Mouse (Mus musculus) midbrain, embryonic 11.5 days (tissue): ENCODE measurements around the gene Pold4. TPM values are rescaled to one million over a fixed set of nuclear protein-coding genes. Genes with fewer than 3 reads are reported as not detected.

ENCODE experiments used
- ATAC-seq: fragments of 200-750 bp; cut with Nextera tagmentation; 2 replicates; pipeline ENCODE4 v1.8.0; 2017; ENCODE audit warnings: moderate TSS enrichment, moderate library complexity; ENCODE audit not compliant: low FRiP score
- DNase-seq: peaks from one replicate; pipeline ENCODE4 v3.0.0; 2015; ENCODE audit warnings: low spot score; ENCODE audit errors: missing footprints
- H3K27ac ChIP-seq: fragments of 300-500 bp; sonication (generic); 2 replicates; pipeline ENCODE4 v1.5.1; 2014; ENCODE audit warnings: low read depth, low read length
- H3K27me3 ChIP-seq: fragments of 300-500 bp; sonication (generic); 2 replicates; pipeline ENCODE4 v1.6.1; 2014; ENCODE audit warnings: mild to moderate bottlenecking, low read length, moderate library complexity, mixed read lengths; ENCODE audit not compliant: control insufficient read depth, insufficient read depth
- H3K36me3 ChIP-seq: fragments of 300-500 bp; sonication (generic); 2 replicates; pipeline ENCODE4 v1.6.1; 2014; ENCODE audit warnings: mild to moderate bottlenecking, low read length, moderate library complexity, mixed read lengths; ENCODE audit not compliant: control insufficient read depth, insufficient read depth
- H3K4me1 ChIP-seq: fragments of 300-500 bp; sonication (generic); 2 replicates; pipeline ENCODE4 v1.6.1; 2014; ENCODE audit warnings: low read length; ENCODE audit not compliant: control insufficient read depth, insufficient read depth
- H3K4me2 ChIP-seq: fragments of 300-500 bp; sonication (generic); 2 replicates; pipeline ENCODE4 v1.6.1; 2014; ENCODE audit warnings: mild to moderate bottlenecking, moderate library complexity
- H3K4me3 ChIP-seq: fragments of 300-500 bp; sonication (generic); 2 replicates; pipeline ENCODE4 v1.5.1; 2014; ENCODE audit warnings: low read depth, low read length
- H3K9ac ChIP-seq: fragments of 300-500 bp; sonication (generic); 2 replicates; pipeline ENCODE4 v1.6.1; 2014; ENCODE audit warnings: low read length
- H3K9me3 ChIP-seq: fragments of 300-500 bp; sonication (generic); 2 replicates; pipeline ENCODE4 v1.6.1; 2016; ENCODE audit warnings: low read length; ENCODE audit not compliant: control insufficient read depth
- WGBS: fragments of 180-500 bp; shearing (Covaris S2); extraction: QIAGEN DNeasy Blood & Tissue Kit; methylation state at CpG from one replicate; pipeline ENCODE4 v1.1.7; 2014; 5-methylcytosine and 5-hydroxymethylcytosine counted together
- polyA plus RNA-seq: library from polyadenylated mRNA; unstranded; fragments of >200 nt; fragmentation: Nextera tagmentation; extraction: Ambion mirVana; gene quantifications from 2 replicates; pipeline ENCODE4 v1.2.1, GENCODE M21; 2014

Gene Pold4
- polyA plus RNA-seq, 1 experiment from 2014 or later, result 12.6 TPM

GRCm38 (mm10) chr19:4255583-4256162 is 24.0 kb downstream of the Pold4 start:
- Histone ChIP-seq H3K4me2 (no peak overlapping the region), H3K9ac (no peak overlapping the region), H3K27ac (no peak overlapping the region), H3K4me1 (no peaks in the 10 kb centered on the region), H3K9me3 (no peaks in the 10 kb centered on the region), H3K36me3 (no peaks in the 10 kb centered on the region), H3K4me3 (no peak overlapping the region), H3K27me3 (no peaks in the 10 kb centered on the region)
- ATAC-seq, result no peak
- 71% methylated on average over 11 of the region's 11 CpGs for WGBS
- no peak for DNase-seq

- Histone ChIP-seq H3K4me2 (peak overlapping the region; percentile 71), H3K27me3 (no peaks in the 10 kb centered on the region), H3K36me3 (no peaks in the 10 kb centered on the region), H3K9me3 (no peaks in the 10 kb centered on the region), H3K4me3 (peak overlapping the region; percentile 59), H3K27ac (no peak overlapping the region), H3K9ac (peak overlapping the region; percentile 57), H3K4me1 (no peaks in the 10 kb centered on the region)
- WGBS, result 1% methylated on average over 41 of the region's 41 CpGs
- DNase-seq (peak; percentile 100), ATAC-seq (peak; percentile 94)
Observed at GRCm38 (mm10) chr19:4257216-4257896, 25.7 kb downstream of the Pold4 start.

GRCm38 (mm10) chr19:4257897-4258252 is 26.2 kb downstream of the Pold4 start:
- 17% methylated on average over 12 of the region's 12 CpGs for WGBS
- Histone ChIP-seq H3K4me1 (no peaks in the 10 kb centered on the region), H3K4me2 (peak overlapping the region; percentile 71), H3K9me3 (no peaks in the 10 kb centered on the region), H3K4me3 (peak overlapping the region; percentile 59), H3K27me3 (no peaks in the 10 kb centered on the region), H3K9ac (peak overlapping the region; percentile 57; the same call in 1 of the 2 replicates), H3K27ac (no peak overlapping the region), H3K36me3 (no peaks in the 10 kb centered on the region)
- ATAC-seq, result no peak
- no peak for DNase-seq

GRCm38 (mm10) chr19:4261038-4261698 is 29.5 kb downstream of the Pold4 start:
- Histone ChIP-seq H3K4me3 (no peak overlapping the region), H3K4me1 (no peaks in the 10 kb centered on the region), H3K27ac (no peak overlapping the region), H3K9me3 (no peaks in the 10 kb centered on the region), H3K27me3 (no peaks in the 10 kb centered on the region), H3K9ac (no peak overlapping the region), H3K4me2 (no peak overlapping the region), H3K36me3 (no peaks in the 10 kb centered on the region)
- ATAC-seq (no peak), DNase-seq (no peak)
- 62% methylated on average over 8 of the region's 8 CpGs for WGBS

GRCm38 (mm10) chr19:4262756-4263155 is 31.1 kb downstream of the Pold4 start:
- DNase-seq (no peak), ATAC-seq (no peak)
- H3K4me2 ChIP-seq, result no peak overlapping the region
- no peaks in the 10 kb centered on the region for H3K36me3 ChIP-seq
- WGBS, result 79% methylated on average over 6 of the region's 6 CpGs
- no peak overlapping the region for H3K9ac ChIP-seq
- H3K27ac ChIP-seq, result no peak overlapping the region
- H3K27me3 ChIP-seq, result peaks cover 2% of the 10 kb centered on the region; the same call in 1 of the 2 replicates
- H3K4me1 ChIP-seq, result no peaks in the 10 kb centered on the region
- H3K4me3 ChIP-seq, result no peak overlapping the region
- no peaks in the 10 kb centered on the region for H3K9me3 ChIP-seq

GRCm38 (mm10) chr19:4263702-4264101 is 32.0 kb downstream of the Pold4 start:
- no peaks in the 10 kb centered on the region for H3K4me1 ChIP-seq
- H3K27me3 ChIP-seq, result peaks cover 9% of the 10 kb centered on the region; the same call in 1 of the 2 replicates
- no peaks in the 10 kb centered on the region for H3K9me3 ChIP-seq
- DNase-seq, result no peak
- no peak overlapping the region for H3K4me3 ChIP-seq
- 73% methylated on average over 14 of the region's 14 CpGs for WGBS
- no peak overlapping the region for H3K27ac ChIP-seq
- no peak overlapping the region for H3K9ac ChIP-seq
- no peak for ATAC-seq
- no peaks in the 10 kb centered on the region for H3K36me3 ChIP-seq
- no peak overlapping the region for H3K4me2 ChIP-seq

- no peaks in the 10 kb centered on the region for H3K9me3 ChIP-seq
- ATAC-seq, result no peak
- WGBS, result 88% methylated on average over 6 of the region's 6 CpGs
- DNase-seq, result no peak
- no peak overlapping the region for H3K4me3 ChIP-seq
- H3K9ac ChIP-seq, result no peak overlapping the region
- peaks cover 15% of the 10 kb centered on the region; the same call in 1 of the 2 replicates for H3K27me3 ChIP-seq
- H3K4me1 ChIP-seq, result no peaks in the 10 kb centered on the region; the same call in 1 of the 2 replicates
- H3K27ac ChIP-seq, result no peak overlapping the region
- H3K4me2 ChIP-seq, result no peak overlapping the region
- no peaks in the 10 kb centered on the region for H3K36me3 ChIP-seq
Observed at GRCm38 (mm10) chr19:4264171-4264780, 32.6 kb downstream of the Pold4 start.

- DNase-seq (no peak), ATAC-seq (no peak)
- Histone ChIP-seq H3K4me1 (no peaks in the 10 kb centered on the region; the same call in 1 of the 2 replicates), H3K27me3 (peaks cover 15% of the 10 kb centered on the region; the same call in 1 of the 2 replicates), H3K4me3 (no peak overlapping the region), H3K9ac (no peak overlapping the region), H3K36me3 (no peaks in the 10 kb centered on the region), H3K9me3 (no peaks in the 10 kb centered on the region), H3K4me2 (no peak overlapping the region), H3K27ac (no peak overlapping the region)
- WGBS, result 76% methylated on average over 4 of the region's 4 CpGs
Observed at GRCm38 (mm10) chr19:4265956-4266355, 34.3 kb downstream of the Pold4 start.
